ENCODE assay signal across 8 mouse cellular contexts in the genomic region with DNA sequence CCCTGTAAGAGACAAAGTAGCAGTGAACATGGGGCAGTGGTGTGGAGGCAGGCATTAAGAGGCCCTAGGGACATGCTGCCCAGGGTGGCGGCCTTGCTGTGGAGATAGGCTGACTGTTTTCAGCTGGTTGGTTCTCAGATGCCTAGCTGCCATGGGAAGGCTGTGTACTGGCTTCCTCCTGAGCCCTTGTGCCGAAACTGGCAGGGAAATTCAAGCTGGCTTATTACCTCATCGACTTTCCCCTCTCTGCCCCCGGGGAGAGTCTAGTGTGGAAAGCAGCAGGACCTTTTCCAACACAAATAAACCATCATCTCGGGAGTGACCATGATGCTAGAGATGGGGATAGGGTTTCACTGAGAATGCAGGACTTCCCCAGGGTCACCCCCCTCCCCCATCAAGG. TPM values are rescaled to one million over a fixed set of nuclear protein-coding genes. Genes with fewer than 3 reads are reported as not detected.
A peak's percentile ranks its signal among the peaks of the same experiment; 100 is the strongest.
DNase-seq lines count a peak whose midpoint lies in the region; ATAC-seq lines count a peak whose summit lies in the region.
"Had no signal": no experiment of that assay in that cellular context is flagged by ENCODE, and none has a peak within 500 bp of the region (broad histone marks: within the 10 kb centered on the region; RNA-seq: fewer than 3 reads in every experiment).

No protein-coding gene starts in this region.

- H3K27ac ChIP-seq in liver, embryonic 13.5 days, result peak overlapping the region; percentile 60; the same call in 1 of the 2 replicates
- H3K27ac ChIP-seq in limb, embryonic 12.5 days, result peak overlapping the region; percentile 81

- ATAC-seq in liver, embryonic 13.5 days (ENCODE audit: low read depth), result no peak
- no peak for ATAC-seq in limb, embryonic 12.5 days (ENCODE audit: insufficient number of reproducible peaks, insufficient read depth, low FRiP score, low TSS enrichment, low read depth)
- no peak for ATAC-seq in megakaryocyte-erythroid progenitor cell, adult 5-6 weeks (replicated peaks; ENCODE audit: low FRiP score, low TSS enrichment, poor library complexity, severe bottlenecking)
- ATAC-seq: activated CD4-positive, CD25-positive, alpha-beta regulatory T cell, adult 4 months had no signal

- no peaks in the 10 kb centered on the region for H3K36me3 ChIP-seq in liver, embryonic 13.5 days
- no peaks in the 10 kb centered on the region for H3K36me3 ChIP-seq in limb, embryonic 12.5 days

- DNase-seq in liver, embryonic 13.5 days, result no peak
- no peak for DNase-seq in liver
- DNase-seq in adrenal gland, postnatal 25 days, result peak; percentile 28
- DNase-seq in heart, adult 11 months, result peak; percentile 96
- DNase-seq in left cerebral cortex, postnatal 10 days (ENCODE audit: extremely low spot score in 1 of 2, low spot score in 2 of 2), result no peak

- peaks cover 82% of the 10 kb centered on the region for H3K4me1 ChIP-seq in liver, embryonic 13.5 days (replicated peaks)
- peaks cover 64% of the 10 kb centered on the region for H3K4me1 ChIP-seq in limb, embryonic 12.5 days (replicated peaks)

- H3K4me2 ChIP-seq in liver, embryonic 13.5 days, result no peak overlapping the region
- H3K4me2 ChIP-seq in limb, embryonic 12.5 days, result peak overlapping the region; percentile 5; the same call in 1 of the 2 replicates

- 65% methylated on average over 5 of the region's 5 CpGs for WGBS in liver, embryonic 13.5 days (ENCODE audit: insufficient replicate concordance)
- 24% methylated on average over 5 of the region's 5 CpGs for WGBS in limb, embryonic 12.5 days

- no peak overlapping the region for H3K4me3 ChIP-seq in liver, embryonic 13.5 days (replicated peaks)
- no peak overlapping the region for H3K4me3 ChIP-seq in limb, embryonic 12.5 days (replicated peaks)

- H3K9me3 ChIP-seq in liver, embryonic 13.5 days (replicated peaks), result no peaks in the 10 kb centered on the region
- H3K9me3 ChIP-seq in limb, embryonic 12.5 days, result no peaks in the 10 kb centered on the region

- intact Hi-C loops in left cerebral cortex, postnatal 10 days (cut with DNase I), result no loop called here

- 0 out of 2 replicates have a peak overlapping the region, but pooled peaks have one; percentile 1 for H3K9ac ChIP-seq in liver, embryonic 13.5 days
- H3K9ac ChIP-seq in limb, embryonic 12.5 days (replicated peaks), result no peak overlapping the region

- H3K27me3 ChIP-seq in liver, embryonic 13.5 days, result no peaks in the 10 kb centered on the region
- no peaks in the 10 kb centered on the region for H3K27me3 ChIP-seq in limb, embryonic 12.5 days

RNA-seq across cellular contexts. Expression of gene Serp2, which starts 28.0 kb away (rescaled TPM):
- 1.3 and 1.4 TPM in 2 replicates for polyA plus RNA-seq in liver, embryonic 13.5 days (2015; fragmentation: Nextera tagmentation; extraction: Ambion mirVana)
- total RNA-seq in adrenal gland, postnatal 25 days (2021), result 4.9 and 5.8 TPM in 2 replicates
- 15.5 and 16.2 TPM in 2 replicates for polyA plus RNA-seq in limb, embryonic 12.5 days (2016; fragmentation: Nextera tagmentation; extraction: Ambion mirVana)
- 2.6 TPM in 1 of 2 replicates, not detected in the other for total RNA-seq in megakaryocyte-erythroid progenitor cell, adult 5-6 weeks (2014; fragmentation: Nextera tagmentation)
- total RNA-seq in megakaryocyte-erythroid progenitor cell, adult 5-6 weeks (2017), result not detected in 2 replicates
- total RNA-seq in left cerebral cortex, postnatal 10 days (2021), result 100 to 1,000 TPM; 170 to 173 TPM

Comparison
In these comparisons a context has a peak if more than half of its experiments do, and no peak if none do; other contexts are left out.
1. DNase-seq: peak in adrenal gland, postnatal 25 days (single experiment) and heart, adult 11 months (single experiment); none in liver, embryonic 13.5 days (single experiment), liver (single experiment) and left cerebral cortex, postnatal 10 days (0 of 2).
2. RNA of gene Serp2, which starts 28.0 kb away (total RNA-seq): 170 to 173 TPM in left cerebral cortex, postnatal 10 days; 4.9 to 5.8 TPM in adrenal gland, postnatal 25 days and 2.6 TPM in megakaryocyte-erythroid progenitor cell, adult 5-6 weeks; every median in the first group is over 10 times any median in the second.